Mouse (Mus musculus) G1E-ER4 (cell line): ENCODE data around the gene Ccdc58. TPM values are rescaled to one million over a fixed set of nuclear protein-coding genes. Genes with fewer than 3 reads are reported as not detected.

Experiments
- GATA1 ChIP-seq: IDR thresholded peaks from one replicate; pipeline ENCODE4 v1.8.0; 2012; ENCODE audit warnings: low read length, inconsistent platforms
- polyA plus RNA-seq: library from polyadenylated mRNA; stranded (reverse); fragments of >175 nt; gene quantifications from 2 replicates; pipeline ENCODE4 v1.2.3, GENCODE M21; 2012

Ccdc58 gene
- 5.6 and 8.0 TPM in 2 replicates for polyA plus RNA-seq

DNA sequence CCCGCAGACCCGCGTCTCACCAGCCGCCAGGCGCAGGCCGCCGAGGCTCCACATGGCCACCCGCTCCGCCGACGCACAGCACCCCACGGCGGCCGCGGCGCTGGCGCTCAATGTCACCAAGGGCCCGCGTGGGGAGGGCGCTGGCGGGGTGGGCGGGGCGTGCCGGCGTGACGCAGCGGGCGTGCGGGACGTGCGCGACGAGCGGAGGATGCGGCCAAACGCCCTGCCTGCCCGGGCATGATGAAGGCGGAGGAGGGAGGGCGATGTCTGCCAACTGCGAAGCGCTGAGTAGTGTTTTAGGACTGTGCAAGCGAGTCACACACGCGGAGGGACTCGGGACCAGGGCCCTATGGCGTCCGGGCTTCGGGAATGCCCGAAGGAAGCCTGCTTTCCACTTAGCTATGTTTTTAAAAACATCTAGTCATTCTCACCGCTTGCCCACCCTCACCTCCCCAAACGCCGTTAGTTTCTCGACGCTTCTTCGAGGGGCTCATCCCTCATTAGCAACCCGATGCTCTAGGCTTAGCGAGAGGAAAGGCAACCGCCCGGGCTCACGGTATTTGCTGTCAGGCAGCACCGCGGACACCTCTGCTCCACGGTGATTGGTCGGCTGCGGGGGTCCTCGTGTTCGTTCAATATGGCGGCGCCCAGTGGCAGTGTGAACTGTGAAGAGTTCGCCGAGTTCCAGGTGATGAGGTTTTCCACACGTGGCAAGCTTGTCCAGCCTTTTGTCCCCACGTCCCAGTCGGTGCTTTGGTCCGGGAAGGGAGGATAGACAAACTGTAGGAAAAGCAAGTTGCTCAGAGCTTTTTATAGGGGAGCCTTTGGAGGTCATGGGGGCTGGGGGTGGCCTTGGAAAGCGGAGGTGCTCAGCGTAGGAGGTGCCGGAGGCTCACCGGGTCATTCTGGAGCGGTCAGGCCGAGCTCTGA, at the start of gene Ccdc58, which contains the start of gene Fam162a:
Gene Ccdc58, plus strand, starts transcription at position 236 of the 930 bp plus-strand sequence.
Gene Fam162a, minus strand, starts transcription at position 145 of the 930 bp plus-strand sequence.
- no peak for TF ChIP-seq GATA1

GRCm38 (mm10) chr16:36040640-36041624, 30.6 kb upstream of the Ccdc58 start, which contains the start of gene Wdr5b:
Gene Wdr5b, plus strand, starts transcription at chr16:36041190.
- TF ChIP-seq GATA1 = no peak

DNA sequence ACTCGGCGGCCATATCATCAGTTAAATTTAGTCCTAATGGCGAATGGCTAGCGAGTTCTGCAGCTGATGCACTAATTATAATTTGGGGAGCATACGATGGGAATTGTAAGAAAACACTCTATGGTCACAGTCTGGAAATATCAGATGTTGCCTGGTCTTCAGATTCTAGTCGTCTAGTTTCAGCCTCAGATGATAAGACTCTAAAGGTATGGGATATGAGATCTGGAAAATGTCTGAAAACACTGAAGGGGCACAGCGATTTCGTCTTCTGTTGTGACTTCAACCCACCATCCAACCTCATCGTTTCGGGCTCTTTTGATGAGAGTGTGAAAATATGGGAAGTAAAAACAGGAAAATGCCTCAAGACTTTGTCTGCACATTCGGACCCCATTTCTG, 29.9 kb upstream of the Ccdc58 start:
- no peak for TF ChIP-seq GATA1

GRCm38 (mm10) chr16:36043073-36043472, 28.4 kb upstream of the Ccdc58 start:
- TF ChIP-seq GATA1 = no peak

- no peak for TF ChIP-seq GATA1
Measured at GRCm38 (mm10) chr16:36043964-36044363, 27.5 kb upstream of the Ccdc58 start.

DNA sequence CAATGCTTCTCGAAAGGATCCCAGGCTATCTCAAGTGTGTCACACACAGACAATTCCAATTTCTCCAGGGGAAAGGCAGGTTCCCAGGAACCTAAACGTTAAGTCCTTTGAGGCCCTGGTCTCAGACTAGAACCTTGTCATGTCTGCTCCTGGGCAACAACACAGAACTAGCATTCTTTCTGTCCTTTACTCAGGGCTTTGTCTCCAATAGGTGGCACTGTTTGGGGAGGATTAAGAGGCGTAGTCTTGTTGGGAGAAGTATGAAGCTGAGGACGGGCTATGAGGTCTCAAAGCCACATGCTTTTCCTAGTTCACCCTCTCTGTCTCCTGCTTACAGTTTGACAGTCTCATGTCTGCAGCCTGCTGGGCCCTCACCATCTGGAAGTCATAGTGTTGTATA, 23.9 kb upstream of the Ccdc58 start:
- TF ChIP-seq GATA1 = no peak

GRCm38 (mm10) chr16:36051491-36051890, 20.0 kb upstream of the Ccdc58 start:
- no peak for TF ChIP-seq GATA1

DNA sequence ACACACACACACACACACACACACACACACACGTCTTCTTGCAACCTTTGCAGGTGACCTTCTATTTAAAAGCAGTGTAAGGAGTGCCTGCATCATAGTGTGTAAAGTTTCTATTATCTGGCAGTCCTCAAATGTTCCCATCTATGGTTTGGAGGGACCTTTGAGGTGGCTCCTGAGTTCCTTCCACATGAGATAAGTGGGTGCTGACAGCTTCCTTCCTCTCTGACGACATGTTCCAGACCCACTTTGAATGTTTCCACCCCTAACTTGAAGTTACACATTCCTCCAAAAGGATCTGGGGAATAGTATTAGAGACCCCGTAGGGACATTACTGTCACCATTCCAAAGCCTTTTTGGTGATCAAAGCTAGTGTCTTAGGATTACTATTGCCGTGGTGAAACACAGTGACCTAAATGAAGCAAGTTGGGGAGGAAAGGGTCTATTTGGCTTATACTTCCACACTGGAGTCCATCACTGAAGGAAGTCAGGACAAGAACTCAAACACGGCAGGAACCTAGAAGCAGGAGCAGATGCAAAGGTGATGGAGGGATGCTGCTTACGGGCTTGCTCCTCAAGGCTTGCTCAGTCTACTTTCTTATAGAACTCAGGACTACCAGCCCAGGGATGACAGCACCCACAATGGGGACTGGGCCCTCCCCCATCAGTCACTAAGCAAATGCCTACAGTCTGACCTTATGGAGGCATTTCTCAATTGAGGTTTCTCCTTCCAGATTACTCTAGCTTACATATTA, 17.8 kb upstream of the Ccdc58 start:
- no peak for TF ChIP-seq GATA1

DNA sequence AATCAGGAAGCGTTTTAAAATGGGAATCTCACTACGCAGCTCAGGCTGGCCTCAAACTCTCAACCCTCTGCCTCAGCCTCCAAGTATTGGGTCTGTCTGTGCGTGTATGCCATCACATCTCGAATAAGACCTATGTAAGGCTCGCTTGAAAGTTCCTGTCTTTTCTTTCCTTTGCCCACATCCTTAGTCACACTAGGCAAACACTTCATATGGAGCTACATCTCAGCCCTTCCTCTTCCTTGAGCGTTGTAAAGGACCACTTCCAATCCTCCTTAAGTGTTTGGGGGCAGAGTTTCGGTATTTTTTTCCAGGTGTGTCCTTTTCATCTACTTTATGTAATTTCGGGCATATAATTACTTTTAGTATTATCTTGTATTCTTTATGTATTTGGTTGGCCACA, 16.6 kb upstream of the Ccdc58 start:
- TF ChIP-seq GATA1 = no peak

DNA sequence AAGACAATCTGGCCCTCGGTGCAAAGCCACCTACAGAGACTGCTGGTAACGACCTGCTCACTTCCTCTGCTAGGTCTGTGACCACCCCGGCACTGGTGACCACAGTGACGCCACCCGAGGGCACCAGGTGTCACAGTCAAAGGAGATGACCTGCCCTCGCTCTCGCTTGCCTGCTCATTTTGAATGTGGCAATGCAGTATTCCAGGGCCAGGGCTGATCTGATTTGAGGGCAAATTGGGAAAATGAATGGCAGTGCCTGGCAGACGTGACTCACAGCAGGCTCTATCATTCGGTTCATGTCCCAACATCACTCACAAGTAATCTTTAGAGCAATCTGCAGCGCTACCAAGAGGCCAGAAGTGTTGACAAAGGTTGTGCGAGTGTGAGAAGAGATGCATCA, 15.1 kb upstream of the Ccdc58 start:
- TF ChIP-seq GATA1 = no peak

- TF ChIP-seq GATA1 = no peak
Measured at GRCm38 (mm10) chr16:36057933-36058475, 13.5 kb upstream of the Ccdc58 start.

- no peak for TF ChIP-seq GATA1
Measured at GRCm38 (mm10) chr16:36063315-36063714, 8.2 kb upstream of the Ccdc58 start.

- no peak for TF ChIP-seq GATA1
Measured at GRCm38 (mm10) chr16:36064904-36065303, 6.6 kb upstream of the Ccdc58 start.

- TF ChIP-seq GATA1 = no peak
Measured at GRCm38 (mm10) chr16:36067694-36068093, 3.8 kb upstream of the Ccdc58 start.

- TF ChIP-seq GATA1 = no peak
Measured at GRCm38 (mm10) chr16:36068356-36068755, 3.1 kb upstream of the Ccdc58 start.
